Mouse (Mus musculus) gastrocnemius, adult 2 months (tissue): ENCODE measurements around the gene Dffb. TPM values are rescaled to one million over a fixed set of nuclear protein-coding genes. Genes with fewer than 3 reads are reported as not detected.
"Not testable (repeated sequence)": the region's sequence is repeated elsewhere in the genome, so short reads cannot be mapped to it uniquely, and the experiment has no call there.

Source experiments
- DNase-seq: peaks from one replicate; pipeline ENCODE4 v3.0.0; 2022
- H3K27ac ChIP-seq: fragments of 200-600 bp; 2 replicates; pipeline ENCODE4 v1.8.1; 2022; ENCODE audit warnings: mild to moderate bottlenecking
- H3K4me3 ChIP-seq: fragments of 200-600 bp; 2 replicates; pipeline ENCODE4 v1.8.1; 2022; ENCODE audit warnings: mild to moderate bottlenecking, moderate library complexity
- CTCF ChIP-seq: fragments of 200-600 bp; IDR thresholded peaks from 2 replicates; pipeline ENCODE4 v1.8.1; 2022; ENCODE audit warnings: antibody characterized with exemption, mild to moderate bottlenecking, moderate library complexity
- intact Hi-C: fragments of 180-260 bp; cut with DNase I; formaldehyde crosslinking; loops from one replicate; pipeline ENCODE4 v1.15.1; 2025
- total RNA-seq, 2 experiments: library from RNA; stranded (reverse); gene quantifications; 2 replicates each; pipeline ENCODE4 v1.2.3; 2021

Dffb gene
- total RNA-seq, 2 experiments from 2014 or later, result 1.0 to 2.6 TPM

GRCm38 (mm10) chr4:153956569-153957405 lies 18.1 kb downstream of the Dffb start, which contains the start of gene A430005L14Rik:
TSS of gene A430005L14Rik (plus strand) at chr4:153957237.
- DNase-seq, result peak; percentile 99
- H3K4me3 ChIP-seq, result peak within 1 kb of the TSS; percentile 78
- TF ChIP-seq CTCF, result no peak
- intact Hi-C loops, result no loop called here
- peak within 1 kb of the TSS; percentile 89 for H3K27ac ChIP-seq

GRCm38 (mm10) chr4:153955651-153956050 lies 19.3 kb downstream of the Dffb start:
- Histone ChIP-seq H3K27ac (no peak overlapping the region), H3K4me3 (no peak overlapping the region)
- intact Hi-C loops, result no loop called here
- no peak for TF ChIP-seq CTCF
- DNase-seq, result peak; percentile 28

- no peak for TF ChIP-seq CTCF
- Histone ChIP-seq H3K27ac (no peak overlapping the region), H3K4me3 (no peak overlapping the region)
- intact Hi-C loops, result no loop called here
- DNase-seq, result no peak
Observed at GRCm38 (mm10) chr4:153951692-153952091, 23.2 kb downstream of the Dffb start.

- no peak for DNase-seq
- TF ChIP-seq CTCF, result no peak
- intact Hi-C loops, result no loop called here
- no peak overlapping the region for H3K27ac ChIP-seq
- no peak overlapping the region for H3K4me3 ChIP-seq
Observed at GRCm38 (mm10) chr4:153951150-153951549, 23.8 kb downstream of the Dffb start.

- intact Hi-C loops, result no loop called here
- no peak for TF ChIP-seq CTCF
- DNase-seq, result no peak
- H3K27ac ChIP-seq, result no peak overlapping the region
- no peak overlapping the region for H3K4me3 ChIP-seq
Observed at GRCm38 (mm10) chr4:153950372-153950771, 24.6 kb downstream of the Dffb start.

- Histone ChIP-seq H3K27ac (no peak overlapping the region), H3K4me3 (no peak overlapping the region)
- TF ChIP-seq CTCF, result no peak
- intact Hi-C loops, result no loop called here
- DNase-seq, result no peak
Observed at GRCm38 (mm10) chr4:153945741-153946140, 29.2 kb downstream of the Dffb start.

- Histone ChIP-seq H3K27ac (no peak overlapping the region), H3K4me3 (no peak overlapping the region)
- no peak for DNase-seq
- no peak for TF ChIP-seq CTCF
- intact Hi-C loops, result no loop called here
Observed at GRCm38 (mm10) chr4:153944261-153944660, 30.7 kb downstream of the Dffb start.

GRCm38 (mm10) chr4:153943243-153943642 lies 31.7 kb downstream of the Dffb start:
- intact Hi-C loops, result no loop called here
- no peak overlapping the region for H3K4me3 ChIP-seq
- peak; percentile 52 for TF ChIP-seq CTCF
- no peak overlapping the region for H3K27ac ChIP-seq
- no peak for DNase-seq

- Histone ChIP-seq H3K4me3 (no peak overlapping the region), H3K27ac (no peak overlapping the region)
- intact Hi-C loops, result no loop called here
- DNase-seq, result no peak
- TF ChIP-seq CTCF, result no peak
Observed at GRCm38 (mm10) chr4:153929921-153930320, 45.0 kb downstream of the Dffb start.

GRCm38 (mm10) chr4:153929425-153929824 lies 45.5 kb downstream of the Dffb start:
- no peak for TF ChIP-seq CTCF
- no peak for DNase-seq
- Histone ChIP-seq H3K27ac (no peak overlapping the region), H3K4me3 (no peak overlapping the region)
- intact Hi-C loops, result no loop called here

GRCm38 (mm10) chr4:153928772-153929299 lies 46.1 kb downstream of the Dffb start:
- H3K4me3 ChIP-seq, result no peak overlapping the region
- DNase-seq, result no peak
- TF ChIP-seq CTCF, result no peak
- intact Hi-C loops, result no loop called here
- no peak overlapping the region for H3K27ac ChIP-seq

GRCm38 (mm10) chr4:153922090-153922489 lies 52.8 kb downstream of the Dffb start:
- intact Hi-C loops, H3K4me3 ChIP-seq, DNase-seq, H3K27ac ChIP-seq: not testable (repeated sequence)

GRCm38 (mm10) chr4:153920517-153921233 lies 54.3 kb downstream of the Dffb start:
- no peak for TF ChIP-seq CTCF
- intact Hi-C loops, result no loop called here
- H3K4me3 ChIP-seq, result no peak overlapping the region
- no peak overlapping the region for H3K27ac ChIP-seq
- no peak for DNase-seq
